Mouse (Mus musculus) thymus, adult 18-20 months (tissue): ENCODE measurements at regions not wholly inside any gene's neighbourhood (a gene's known extent, or its start where the extent isn't known, plus 50 kb on each side); places are given as distances from the start of the nearest gene placed in this dataset.
"Not testable (repeated sequence)": the region's sequence is repeated elsewhere in the genome, so short reads cannot be mapped to it uniquely, and the experiment has no call there.

Source experiments
- DNase-seq, 2 experiments: peaks; one replicate each; pipeline ENCODE4 v3.0.0; 2022; ENCODE audit warnings: mixed read lengths in 2 of 2

- peak in 1 of 2 experiments; percentile 0 for DNase-seq
Observed at GRCm38 (mm10) chr4:3049972-3050846, 116.9 kb upstream of the Vmn1r2 start.

GRCm38 (mm10) chr4:3050847-3051135, 116.3 kb upstream of the Vmn1r2 start:
- DNase-seq, result no peak

- peak in 1 of 2 experiments; percentile 2 for DNase-seq
Observed at GRCm38 (mm10) chr4:3051212-3051611, 115.9 kb upstream of the Vmn1r2 start.

GRCm38 (mm10) chr4:3052314-3053059, 114.6 kb upstream of the Vmn1r2 start:
- peak in 1 of 2 experiments; percentile 0 for DNase-seq

GRCm38 (mm10) chr4:3053060-3053406, 114.1 kb upstream of the Vmn1r2 start:
- no peak for DNase-seq

DNA sequence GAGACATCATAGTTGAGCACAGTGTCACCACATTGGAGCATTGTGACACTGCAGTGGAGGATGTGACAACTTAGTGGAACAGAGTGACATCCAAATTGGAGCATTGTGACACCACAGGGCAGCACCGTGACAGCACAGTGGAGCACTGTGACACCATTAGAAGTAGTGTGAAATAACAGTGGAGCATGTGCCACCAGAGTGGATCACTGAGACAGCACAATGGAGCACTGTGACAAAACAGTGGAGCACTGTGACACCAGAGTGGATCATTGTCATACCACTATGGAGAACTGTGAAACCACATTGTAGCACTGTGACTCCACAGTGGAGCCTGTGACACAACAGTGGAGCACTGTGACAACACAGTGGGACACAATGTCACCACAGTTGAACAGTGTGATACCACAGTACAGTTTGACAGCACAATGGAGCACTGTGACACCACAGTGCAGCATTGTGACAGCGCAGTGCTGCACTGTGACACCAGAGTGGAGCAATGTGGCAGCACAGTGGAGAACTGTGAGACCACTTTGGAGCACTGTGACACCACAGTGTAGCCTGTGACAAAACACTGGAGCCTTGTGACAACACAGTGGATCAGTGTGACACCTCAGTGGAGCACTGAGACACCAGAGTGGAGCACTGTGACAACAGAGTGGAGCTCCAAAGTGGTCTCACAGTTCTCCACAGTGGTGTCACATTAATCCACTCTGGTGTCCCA, 113.5 kb upstream of the Vmn1r2 start:
- DNase-seq, result peak in 1 of 2 experiments; percentile 0

GRCm38 (mm10) chr4:3054886-3055285, 112.2 kb upstream of the Vmn1r2 start:
- DNase-seq, result no peak

DNA sequence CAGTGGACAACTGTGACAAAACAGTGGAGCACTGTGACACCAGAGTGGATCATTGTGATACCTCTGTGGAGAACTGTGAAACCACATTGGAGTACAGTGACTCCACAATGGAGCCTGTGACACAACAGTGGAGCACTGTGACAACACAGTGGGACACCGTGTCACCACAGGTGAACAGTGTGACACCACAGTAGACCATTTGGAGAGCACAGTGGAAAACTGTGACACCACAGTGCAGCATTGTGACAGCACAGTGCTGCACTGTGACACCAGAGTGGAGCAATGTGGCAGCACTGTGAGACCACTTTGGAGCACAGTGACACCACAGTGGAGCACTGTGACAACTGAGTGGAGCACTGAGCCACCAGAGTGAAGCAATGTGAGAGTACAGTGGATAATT, 111.7 kb upstream of the Vmn1r2 start:
- peak in 1 of 2 experiments; percentile 0 for DNase-seq

DNA sequence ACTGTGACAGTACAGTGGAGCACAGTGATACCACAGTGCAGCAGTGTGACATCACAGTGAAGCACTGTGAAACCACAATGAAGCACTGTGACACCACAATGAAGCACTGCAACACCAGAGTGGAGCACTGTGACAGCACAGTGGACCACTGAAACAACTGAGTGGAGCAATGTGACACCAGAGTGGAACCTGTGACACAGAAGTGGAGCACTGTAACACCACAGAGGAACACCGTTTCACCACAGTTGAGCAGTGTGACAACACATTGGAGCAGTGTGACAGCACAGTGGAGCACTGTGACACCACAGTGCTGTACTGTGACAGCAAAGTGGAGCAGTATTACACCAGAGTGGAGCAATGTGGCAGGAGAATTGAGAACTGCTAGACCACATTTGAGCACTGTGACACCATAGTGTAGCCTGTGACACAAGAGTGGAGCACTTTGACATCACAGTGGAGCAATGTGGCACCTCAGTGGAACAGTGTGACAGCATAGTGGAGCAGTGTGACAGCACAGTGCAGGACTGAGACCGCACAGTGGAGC, 107.5 kb upstream of the Vmn1r2 start:
- DNase-seq, result no peak

DNA sequence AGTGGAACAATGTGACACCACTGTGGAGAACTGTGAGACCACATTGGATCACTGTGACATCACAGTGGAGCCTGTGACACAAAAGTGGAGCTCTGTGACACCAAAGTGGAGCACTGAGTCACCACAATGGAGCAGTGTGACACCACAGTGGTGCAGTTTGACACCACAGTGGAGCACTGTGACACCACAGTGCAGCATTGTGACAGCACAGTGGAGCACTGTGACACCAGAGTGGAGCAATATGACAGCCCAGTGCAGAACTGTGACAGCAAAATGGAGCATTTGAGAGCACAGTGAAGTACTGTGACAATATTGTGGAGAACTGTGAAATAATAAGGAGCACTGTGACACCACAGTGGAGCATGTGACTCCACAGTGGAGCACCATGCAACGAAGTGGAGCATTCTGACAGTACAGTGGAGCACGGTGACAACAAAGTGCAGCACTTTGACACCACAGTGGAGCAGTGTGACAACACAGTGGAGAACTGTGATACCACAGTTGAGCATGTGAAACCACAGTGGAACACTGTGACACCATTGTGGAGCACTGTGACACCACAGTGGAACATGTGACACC, 105.0 kb upstream of the Vmn1r2 start:
- DNase-seq, result peak in 1 of 2 experiments; percentile 0

- no peak for DNase-seq
Observed at GRCm38 (mm10) chr4:3063966-3064365, 103.2 kb upstream of the Vmn1r2 start.

- peak in 1 of 2 experiments; percentile 0 for DNase-seq
Observed at GRCm38 (mm10) chr4:3064571-3064970, 102.5 kb upstream of the Vmn1r2 start.

DNA sequence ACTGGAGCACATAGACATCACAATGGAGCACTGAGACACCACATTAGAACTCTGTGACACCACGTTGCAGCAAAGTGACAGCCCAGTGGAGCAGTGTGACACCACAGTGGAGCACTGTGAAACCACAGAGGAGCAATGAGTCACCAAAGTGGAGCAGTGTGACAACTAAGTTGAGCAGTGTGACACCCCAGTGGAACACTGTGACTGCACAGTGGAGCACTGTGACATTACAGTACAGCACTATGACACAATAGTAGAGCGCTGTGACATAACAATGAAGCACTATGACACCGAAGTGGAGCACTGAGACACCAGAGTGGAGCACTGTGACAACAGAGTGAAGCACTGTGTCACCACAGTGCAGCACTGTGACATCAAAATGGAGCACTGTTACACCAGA, 101.8 kb upstream of the Vmn1r2 start:
- DNase-seq, result not testable (repeated sequence)

GRCm38 (mm10) chr4:3066051-3066736, 100.9 kb upstream of the Vmn1r2 start:
- no peak for DNase-seq

DNA sequence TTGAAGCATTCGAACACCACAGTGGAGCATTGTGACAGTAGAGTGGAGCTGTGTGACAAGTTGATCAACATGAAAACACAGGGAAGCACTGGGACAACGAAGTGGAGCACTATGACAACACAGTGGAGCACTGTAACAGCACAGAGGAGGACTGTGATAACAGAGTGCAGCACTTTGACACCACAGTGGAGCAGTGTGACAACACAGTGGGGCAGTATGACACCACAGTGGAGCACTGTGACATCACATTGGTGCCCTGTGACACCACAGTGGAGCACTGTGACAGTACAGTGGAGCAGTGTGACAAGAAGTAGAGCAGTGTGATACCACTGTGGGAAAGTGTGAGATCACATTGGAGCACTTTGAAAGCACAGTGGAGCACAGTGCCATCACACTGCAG, 99.9 kb upstream of the Vmn1r2 start:
- peak; percentile 0 to 2 for DNase-seq

- DNase-seq, result peak; percentile 4 to 9
Observed at GRCm38 (mm10) chr4:3067666-3068065, 99.5 kb upstream of the Vmn1r2 start.

- DNase-seq, result peak in 1 of 2 experiments; percentile 2
Observed at GRCm38 (mm10) chr4:3068306-3069223, 98.6 kb upstream of the Vmn1r2 start.

DNA sequence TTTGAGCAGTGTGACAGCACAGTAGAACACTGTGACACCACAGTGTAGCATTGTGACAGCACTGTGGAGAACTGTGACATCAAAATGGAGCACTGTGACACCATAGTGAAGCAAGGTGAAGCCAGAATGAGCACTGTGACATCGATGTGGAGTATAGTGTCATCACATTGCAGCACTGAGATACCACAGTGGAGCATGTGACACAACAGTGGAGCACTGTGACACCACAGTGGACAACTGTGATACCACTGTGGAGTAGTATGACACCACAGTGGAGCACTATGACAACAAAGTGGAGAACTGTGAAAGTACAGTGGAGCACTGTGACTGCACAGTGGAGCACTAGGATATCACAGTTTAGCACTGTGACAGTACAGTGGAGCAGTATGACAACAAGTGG, 97.8 kb upstream of the Vmn1r2 start:
- peak in 1 of 2 experiments; percentile 1 for DNase-seq

DNA sequence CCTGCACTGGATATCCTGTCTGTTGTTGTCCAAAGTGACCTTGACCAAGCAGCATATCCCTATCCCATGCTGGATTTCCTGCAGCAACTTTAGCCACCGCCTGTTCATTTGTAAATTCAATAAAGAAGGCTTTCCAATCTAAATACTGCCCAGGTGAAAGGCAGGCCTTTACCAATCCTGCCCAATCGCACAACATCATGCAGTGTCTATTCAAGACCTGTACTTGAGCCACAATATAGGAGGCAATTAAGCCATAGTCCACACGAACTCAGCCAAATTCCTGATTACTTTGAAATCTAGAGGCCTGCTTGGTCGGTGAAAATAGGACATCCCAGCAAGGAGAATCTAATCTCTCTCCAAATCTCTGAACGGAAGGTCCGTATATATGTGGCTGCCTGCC, 95.8 kb upstream of the Vmn1r2 start:
- not testable (repeated sequence) for DNase-seq

GRCm38 (mm10) chr4:3079901-3080300, 87.2 kb upstream of the Vmn1r2 start:
- no peak for DNase-seq
